Mouse (Mus musculus): ENCODE results near the gene Zdhhc22. TPM values are rescaled to one million over a fixed set of nuclear protein-coding genes. Genes with fewer than 3 reads are reported as not detected.

Gene Zdhhc22
- polyA plus RNA-seq, 1 experiment, result not detected

GRCm38 (mm10) chr12:87027391-87027790 lies 37.2 kb upstream of the Zdhhc22 start:
- Histone ChIP-seq H3K27me3 (ENCODE audit: control insufficient read depth, insufficient read depth, low read length, poor library complexity, severe bottlenecking) (no peaks in the 10 kb centered on the region), H3K4me3 (ENCODE audit: low read depth, low read length) (no peak overlapping the region), H3K27ac (ENCODE audit: insufficient read depth, low read length) (no peak overlapping the region), H3K9me3 (replicated peaks; ENCODE audit: control insufficient read depth, insufficient read depth, low read length, poor library complexity, severe bottlenecking) (no peaks in the 10 kb centered on the region), H3K9ac (ENCODE audit: low read depth, poor library complexity, severe bottlenecking) (no peak overlapping the region), H3K4me1 (ENCODE audit: control insufficient read depth, insufficient read depth, low read length) (peaks cover 3% of the 10 kb centered on the region), H3K36me3 (ENCODE audit: control insufficient read depth, insufficient read depth, low read length, poor library complexity, severe bottlenecking) (no peaks in the 10 kb centered on the region)
- TF ChIP-seq EP300 (IDR thresholded peaks at IDR 0.05; ENCODE audit: insufficient read depth, low read depth, low read length), result no peak

GRCm38 (mm10) chr12:87026871-87027240 lies 36.6 kb upstream of the Zdhhc22 start:
- H3K9ac ChIP-seq (ENCODE audit: low read depth, poor library complexity, severe bottlenecking), result 0 out of 2 replicates have a peak overlapping the region, but pooled peaks have one; percentile 10
- H3K27ac ChIP-seq (ENCODE audit: insufficient read depth, low read length), result no peak overlapping the region
- H3K36me3 ChIP-seq (ENCODE audit: control insufficient read depth, insufficient read depth, low read length, poor library complexity, severe bottlenecking), result no peaks in the 10 kb centered on the region
- peaks cover 3% of the 10 kb centered on the region for H3K4me1 ChIP-seq (ENCODE audit: control insufficient read depth, insufficient read depth, low read length)
- TF ChIP-seq POLR2A (IDR thresholded peaks at IDR 0.05; ENCODE audit: insufficient read depth, low read length), result no peak
- no peak for TF ChIP-seq CTCF (IDR thresholded peaks at IDR 0.05; ENCODE audit: low read depth, low read length)
- no peak for TF ChIP-seq EP300 (IDR thresholded peaks at IDR 0.05; ENCODE audit: insufficient read depth, low read depth, low read length)
- H3K9me3 ChIP-seq (replicated peaks; ENCODE audit: control insufficient read depth, insufficient read depth, low read length, poor library complexity, severe bottlenecking), result no peaks in the 10 kb centered on the region
- H3K27me3 ChIP-seq (ENCODE audit: control insufficient read depth, insufficient read depth, low read length, poor library complexity, severe bottlenecking), result no peaks in the 10 kb centered on the region
- peak overlapping the region; percentile 58 for H3K4me3 ChIP-seq (ENCODE audit: low read depth, low read length)

- no peak overlapping the region for H3K27ac ChIP-seq (ENCODE audit: insufficient read depth, low read length)
- TF ChIP-seq EP300 (IDR thresholded peaks at IDR 0.05; ENCODE audit: insufficient read depth, low read depth, low read length), result no peak
- no peak for TF ChIP-seq CTCF (IDR thresholded peaks at IDR 0.05; ENCODE audit: low read depth, low read length)
- no peaks in the 10 kb centered on the region for H3K36me3 ChIP-seq (ENCODE audit: control insufficient read depth, insufficient read depth, low read length, poor library complexity, severe bottlenecking)
- H3K4me1 ChIP-seq (ENCODE audit: control insufficient read depth, insufficient read depth, low read length), result peaks cover 3% of the 10 kb centered on the region
- 0 out of 2 replicates have a peak overlapping the region, but pooled peaks have one; percentile 10 for H3K9ac ChIP-seq (ENCODE audit: low read depth, poor library complexity, severe bottlenecking)
- H3K27me3 ChIP-seq (ENCODE audit: control insufficient read depth, insufficient read depth, low read length, poor library complexity, severe bottlenecking), result no peaks in the 10 kb centered on the region
- H3K4me3 ChIP-seq (ENCODE audit: low read depth, low read length), result peak overlapping the region; percentile 58
- no peaks in the 10 kb centered on the region for H3K9me3 ChIP-seq (replicated peaks; ENCODE audit: control insufficient read depth, insufficient read depth, low read length, poor library complexity, severe bottlenecking)
Measured at GRCm38 (mm10) chr12:87026109-87026870, 36.1 kb upstream of the Zdhhc22 start.

GRCm38 (mm10) chr12:87023456-87023855 lies 33.2 kb upstream of the Zdhhc22 start:
- no peaks in the 10 kb centered on the region for H3K9me3 ChIP-seq (replicated peaks; ENCODE audit: control insufficient read depth, insufficient read depth, low read length, poor library complexity, severe bottlenecking)
- TF ChIP-seq POLR2A (IDR thresholded peaks at IDR 0.05; ENCODE audit: insufficient read depth, low read length), result no peak
- no peak for TF ChIP-seq EP300 (IDR thresholded peaks at IDR 0.05; ENCODE audit: insufficient read depth, low read depth, low read length)
- TF ChIP-seq CTCF (IDR thresholded peaks at IDR 0.05; ENCODE audit: low read depth, low read length), result no peak
- no peaks in the 10 kb centered on the region for H3K36me3 ChIP-seq (ENCODE audit: control insufficient read depth, insufficient read depth, low read length, poor library complexity, severe bottlenecking)
- H3K9ac ChIP-seq (ENCODE audit: low read depth, poor library complexity, severe bottlenecking), result no peak overlapping the region
- H3K4me3 ChIP-seq (ENCODE audit: low read depth, low read length), result no peak overlapping the region
- H3K27ac ChIP-seq (ENCODE audit: insufficient read depth, low read length), result no peak overlapping the region
- H3K4me1 ChIP-seq (ENCODE audit: control insufficient read depth, insufficient read depth, low read length), result peaks cover 3% of the 10 kb centered on the region
- no peaks in the 10 kb centered on the region for H3K27me3 ChIP-seq (ENCODE audit: control insufficient read depth, insufficient read depth, low read length, poor library complexity, severe bottlenecking)

- no peaks in the 10 kb centered on the region for H3K9me3 ChIP-seq (replicated peaks; ENCODE audit: control insufficient read depth, insufficient read depth, low read length, poor library complexity, severe bottlenecking)
- no peak overlapping the region for H3K4me3 ChIP-seq (ENCODE audit: low read depth, low read length)
- peaks cover 3% of the 10 kb centered on the region for H3K4me1 ChIP-seq (ENCODE audit: control insufficient read depth, insufficient read depth, low read length)
- H3K36me3 ChIP-seq (ENCODE audit: control insufficient read depth, insufficient read depth, low read length, poor library complexity, severe bottlenecking), result no peaks in the 10 kb centered on the region
- TF ChIP-seq POLR2A (IDR thresholded peaks at IDR 0.05; ENCODE audit: insufficient read depth, low read length), result no peak
- TF ChIP-seq EP300 (IDR thresholded peaks at IDR 0.05; ENCODE audit: insufficient read depth, low read depth, low read length), result no peak
- no peak for TF ChIP-seq CTCF (IDR thresholded peaks at IDR 0.05; ENCODE audit: low read depth, low read length)
- H3K9ac ChIP-seq (ENCODE audit: low read depth, poor library complexity, severe bottlenecking), result no peak overlapping the region
- H3K27me3 ChIP-seq (ENCODE audit: control insufficient read depth, insufficient read depth, low read length, poor library complexity, severe bottlenecking), result no peaks in the 10 kb centered on the region
- no peak overlapping the region for H3K27ac ChIP-seq (ENCODE audit: insufficient read depth, low read length)
Measured at GRCm38 (mm10) chr12:87022006-87022405, 31.8 kb upstream of the Zdhhc22 start.

GRCm38 (mm10) chr12:87021040-87021439 lies 30.8 kb upstream of the Zdhhc22 start, which contains the start of gene Tmem63c:
TSS of gene Tmem63c (plus strand) at chr12:87021340.
- Histone ChIP-seq H3K9ac (ENCODE audit: low read depth, poor library complexity, severe bottlenecking) (no peak within 1 kb of the TSS), H3K4me3 (ENCODE audit: low read depth, low read length) (no peak within 1 kb of the TSS), H3K9me3 (replicated peaks; ENCODE audit: control insufficient read depth, insufficient read depth, low read length, poor library complexity, severe bottlenecking) (no peaks in the 10 kb centered on the region), H3K4me1 (ENCODE audit: control insufficient read depth, insufficient read depth, low read length) (peaks cover 2% of the 10 kb centered on the region), H3K27me3 (ENCODE audit: control insufficient read depth, insufficient read depth, low read length, poor library complexity, severe bottlenecking) (no peaks in the 10 kb centered on the region), H3K36me3 (ENCODE audit: control insufficient read depth, insufficient read depth, low read length, poor library complexity, severe bottlenecking) (no peaks in the 10 kb centered on the region), H3K27ac (ENCODE audit: insufficient read depth, low read length) (no peak within 1 kb of the TSS)
- TF ChIP-seq POLR2A (IDR thresholded peaks at IDR 0.05; ENCODE audit: insufficient read depth, low read length) (no peak), EP300 (IDR thresholded peaks at IDR 0.05; ENCODE audit: insufficient read depth, low read depth, low read length) (no peak), CTCF (IDR thresholded peaks at IDR 0.05; ENCODE audit: low read depth, low read length) (no peak)
